Mouse (Mus musculus) brain, embryonic 18.5 days (tissue): ENCODE results near the gene Asic4.

Experiments used
- DNase-seq: peaks from one replicate; pipeline ENCODE4 v3.0.0-alpha.2; 2012; ENCODE audit warnings: low read depth, low spot score

The Asic4 gene

GRCm38 (mm10) chr1:75463652-75464204 is 13.5 kb downstream of the Asic4 start:
- no peak for DNase-seq

GRCm38 (mm10) chr1:75467215-75467927 is 17.1 kb downstream of the Asic4 start:
- DNase-seq, result no peak

DNA sequence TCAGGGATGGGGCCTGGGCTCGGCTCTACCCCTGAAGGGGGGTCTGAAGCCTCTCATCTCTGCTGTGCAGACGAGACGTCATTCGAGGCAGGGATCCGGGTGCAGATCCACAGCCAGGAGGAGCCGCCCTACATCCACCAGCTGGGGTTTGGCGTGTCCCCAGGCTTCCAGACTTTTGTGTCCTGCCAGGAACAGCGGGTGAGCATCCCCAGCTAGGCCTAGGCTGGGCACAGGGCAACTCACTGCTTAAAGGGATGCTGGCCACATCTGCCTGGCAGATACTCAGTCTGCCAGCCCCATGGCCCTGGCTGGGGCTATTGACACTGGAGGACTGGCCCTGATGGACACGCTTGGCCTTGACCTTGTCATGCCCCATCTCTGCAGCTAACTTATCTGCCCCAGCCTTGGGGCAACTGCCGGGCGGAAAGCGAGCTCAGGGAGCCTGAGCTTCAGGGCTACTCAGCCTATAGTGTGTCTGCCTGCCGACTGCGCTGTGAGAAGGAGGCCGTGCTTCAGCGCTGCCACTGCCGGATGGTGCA is 19.1 kb downstream of the Asic4 start:
- no peak for DNase-seq

- no peak for DNase-seq
Observed at GRCm38 (mm10) chr1:75476441-75476840, 26.2 kb downstream of the Asic4 start.

DNA sequence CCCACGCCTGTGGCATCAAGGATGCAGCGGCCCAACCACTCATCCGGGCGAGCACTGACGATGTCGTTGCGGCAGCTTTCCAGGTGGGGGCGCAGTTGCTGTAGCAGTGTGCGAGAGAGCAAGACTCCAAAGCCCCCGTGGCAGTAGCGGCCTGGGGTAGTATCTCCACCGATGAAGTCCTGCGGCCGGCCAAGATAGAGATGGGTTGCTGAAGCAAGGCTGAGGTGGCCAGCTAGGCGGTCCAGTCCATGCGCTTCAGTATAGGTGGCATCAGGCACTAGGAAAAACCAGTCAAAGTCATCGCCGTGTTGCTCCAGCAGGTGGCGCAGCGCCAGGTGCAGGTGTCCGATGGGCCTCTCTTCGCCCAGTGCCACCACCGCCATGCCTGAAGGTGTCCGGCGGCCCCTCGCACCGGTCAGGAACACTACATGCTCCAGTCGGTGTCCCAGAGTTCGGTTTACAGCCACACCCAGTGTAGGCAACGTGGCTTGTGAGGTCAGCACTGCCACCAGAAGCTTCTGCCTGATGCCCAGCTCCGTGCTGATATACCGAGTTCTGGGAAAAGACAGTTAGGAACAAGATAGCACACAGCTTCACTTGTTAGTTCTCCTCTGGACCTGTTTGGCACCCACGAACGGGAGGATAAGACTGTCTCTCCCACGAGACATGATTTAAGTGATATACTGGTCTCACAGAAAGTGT is 27.2 kb downstream of the Asic4 start:
- DNase-seq, result no peak

GRCm38 (mm10) chr1:75477966-75478290 is 27.7 kb downstream of the Asic4 start:
- DNase-seq, result no peak

DNA sequence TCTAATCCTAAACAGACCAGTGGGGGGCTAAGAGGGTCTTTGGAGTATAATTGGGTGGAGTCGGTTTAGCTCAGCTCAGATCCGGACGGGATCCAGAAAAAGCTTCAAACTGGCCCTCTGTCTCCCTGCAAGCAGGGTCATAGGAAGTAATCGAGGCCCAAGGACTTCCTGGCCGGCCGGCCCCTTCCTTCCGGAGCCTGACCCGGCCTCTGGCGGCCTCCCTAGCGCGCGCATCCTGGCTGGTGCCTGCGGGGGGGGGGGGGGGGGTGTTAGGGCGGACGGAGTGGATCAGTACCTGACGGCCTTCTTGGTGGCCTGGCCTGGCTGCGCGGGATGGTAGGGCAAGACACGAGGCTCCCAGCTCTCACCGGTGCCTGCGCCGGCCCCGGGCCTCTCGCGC is 28.3 kb downstream of the Asic4 start:
- no peak for DNase-seq

DNA sequence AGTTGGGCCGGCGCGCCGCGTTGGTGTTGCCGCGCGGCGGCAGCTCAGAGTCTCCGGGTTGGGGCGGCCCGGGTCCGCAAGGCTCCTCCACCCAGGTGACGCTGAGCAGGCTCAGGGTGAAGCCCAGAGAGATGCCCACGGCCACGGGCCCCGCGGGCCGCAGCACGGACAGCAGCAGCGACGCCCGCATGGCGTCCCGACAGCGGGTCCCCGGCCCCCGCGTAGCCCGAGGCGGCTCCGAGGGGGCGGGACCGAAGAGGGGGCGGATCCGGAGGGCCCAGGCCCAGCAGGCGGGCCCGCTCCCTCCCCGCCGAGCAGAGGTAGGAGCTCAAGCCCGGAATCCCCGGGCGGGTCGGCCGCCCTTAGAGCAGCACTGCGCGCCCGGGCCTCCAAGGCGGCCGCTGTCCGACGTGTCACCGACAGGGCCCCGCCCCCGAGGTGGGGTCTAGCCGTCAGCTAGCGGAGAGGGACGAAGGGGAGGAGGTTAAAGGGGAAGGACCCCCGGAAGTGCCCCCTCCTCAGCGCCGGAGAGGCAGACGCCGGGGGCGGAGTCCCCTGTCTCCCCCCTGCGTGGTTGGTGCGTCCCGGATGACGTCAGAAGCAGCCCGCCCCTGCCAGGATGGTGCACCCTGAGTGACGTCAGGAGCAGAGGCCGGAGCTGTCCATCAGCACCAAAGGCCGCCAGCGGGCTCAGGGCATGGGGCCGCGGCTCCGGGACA is 28.8 kb downstream of the Asic4 start, which contains the start of the genes Chpf and Tmem198:
Gene Chpf (minus strand): TSS at position 392 of the 719 bp plus-strand sequence.
Gene Tmem198 (plus strand): TSS at position 617 of the 719 bp plus-strand sequence.
- DNase-seq, result peak; percentile 93

- no peak for DNase-seq
Observed at GRCm38 (mm10) chr1:75479635-75479989, 29.4 kb downstream of the Asic4 start.

DNA sequence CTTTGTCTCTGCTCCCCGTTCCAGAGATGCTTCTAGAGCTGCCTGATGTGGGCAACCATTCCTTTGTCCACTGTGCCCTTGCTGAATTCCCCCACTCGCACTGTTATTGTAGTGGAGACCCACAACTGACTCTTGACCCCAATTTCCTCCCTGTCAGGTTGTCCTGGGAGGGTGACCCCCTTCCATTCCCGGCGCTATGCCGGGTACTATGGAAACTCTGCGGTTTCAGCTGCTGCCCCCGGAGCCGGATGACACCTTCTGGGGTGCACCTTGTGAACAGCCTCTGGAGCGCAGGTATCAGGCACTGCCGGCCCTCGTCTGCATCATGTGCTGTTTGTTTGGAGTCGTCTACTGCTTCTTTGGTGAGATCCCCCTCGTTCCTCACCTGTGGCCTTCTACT is 29.8 kb downstream of the Asic4 start:
- DNase-seq, result no peak

- DNase-seq, result no peak
Observed at GRCm38 (mm10) chr1:75480735-75481134, 30.5 kb downstream of the Asic4 start.

GRCm38 (mm10) chr1:75486561-75486960 is 36.3 kb downstream of the Asic4 start:
- DNase-seq, result no peak

DNA sequence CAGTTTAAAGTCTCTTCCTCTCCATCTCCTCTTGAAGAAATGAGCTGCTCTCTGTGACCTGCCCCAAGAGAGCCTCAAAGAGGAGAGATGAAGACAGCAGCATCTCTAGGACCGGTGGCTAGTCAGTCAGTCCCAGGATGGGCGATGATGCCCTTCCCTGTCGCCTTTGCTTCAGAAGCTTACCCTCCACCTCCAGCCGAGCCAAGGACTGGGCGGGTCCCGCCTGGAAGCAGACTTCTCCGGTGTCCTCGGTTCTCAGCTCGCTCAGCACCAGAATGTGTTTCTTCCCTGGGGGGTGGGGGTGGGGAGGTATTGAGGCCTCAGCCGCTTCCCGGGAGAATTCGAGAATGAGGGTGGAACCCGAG is 36.8 kb downstream of the Asic4 start:
- DNase-seq, result no peak

DNA sequence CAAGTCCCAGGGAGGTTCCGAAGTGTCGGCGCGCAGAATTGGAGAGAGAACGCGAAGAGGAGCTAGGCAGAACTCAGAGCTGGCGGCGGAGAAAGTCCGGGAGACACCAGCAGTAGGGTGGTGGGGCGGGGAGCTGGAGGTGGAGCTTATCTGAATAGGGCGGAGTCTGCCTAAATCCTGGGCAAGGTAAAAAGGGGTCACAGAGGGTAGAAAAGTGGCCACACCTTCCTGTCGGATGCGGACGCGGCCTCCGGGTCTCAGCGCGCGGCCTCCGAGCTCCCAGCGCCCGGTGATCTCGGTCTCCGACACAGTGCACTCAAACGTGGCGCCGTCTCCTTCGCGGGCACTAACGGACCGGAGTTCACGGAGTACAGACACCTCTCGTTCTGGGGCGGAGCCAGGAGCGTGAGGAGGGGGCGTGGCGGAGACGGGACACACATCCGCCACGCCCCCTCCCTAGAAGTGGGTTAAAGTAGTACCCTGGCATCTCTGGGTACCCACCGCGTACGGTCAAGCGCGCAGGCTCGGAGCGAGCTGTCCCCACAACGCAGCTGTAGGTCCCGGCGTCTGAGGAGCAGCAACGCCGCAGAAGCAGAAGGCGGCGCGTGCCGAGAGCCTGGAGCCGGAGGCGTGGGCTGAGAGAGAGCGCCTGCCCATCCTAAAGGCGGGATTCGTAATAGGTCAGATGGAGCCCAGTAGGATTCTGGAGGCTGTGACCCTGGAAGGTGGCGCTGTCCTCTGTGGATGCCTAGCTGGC is 37.3 kb downstream of the Asic4 start:
- DNase-seq, result no peak

GRCm38 (mm10) chr1:75490785-75491551 is 40.7 kb downstream of the Asic4 start:
- DNase-seq, result no peak

GRCm38 (mm10) chr1:75492579-75493170 is 42.4 kb downstream of the Asic4 start:
- no peak for DNase-seq

DNA sequence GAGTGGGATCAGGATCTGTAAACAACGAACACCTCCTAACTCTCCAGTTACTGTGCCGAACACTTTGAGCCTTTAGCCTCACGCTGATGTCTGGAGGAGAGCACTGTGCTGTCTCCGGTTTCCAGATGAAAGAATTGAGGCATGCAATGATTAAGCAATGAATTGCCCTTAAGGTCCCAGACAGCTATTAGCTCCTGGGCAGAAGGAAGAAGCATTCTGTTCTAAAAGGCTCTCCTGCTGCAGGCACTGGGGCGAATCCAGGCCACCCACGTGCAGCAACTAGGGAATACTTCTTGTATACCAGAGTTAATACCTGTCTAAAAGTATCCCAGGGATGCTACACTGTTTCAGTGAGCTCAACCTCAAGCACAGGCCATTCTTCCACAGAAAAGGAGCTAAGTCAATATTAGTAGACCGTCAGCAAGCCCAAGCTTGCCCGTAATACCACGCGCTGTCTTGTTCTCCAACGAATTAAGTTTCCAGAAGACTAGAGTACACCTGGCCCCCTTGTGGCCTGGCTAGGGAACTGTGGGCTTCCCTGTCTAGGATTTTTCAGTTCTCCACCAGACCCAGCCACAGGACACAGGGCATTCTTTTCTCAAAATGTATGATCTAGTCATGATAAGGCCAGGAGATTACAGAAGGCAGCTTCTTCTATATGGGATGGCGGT is 44.8 kb downstream of the Asic4 start:
- no peak for DNase-seq

DNA sequence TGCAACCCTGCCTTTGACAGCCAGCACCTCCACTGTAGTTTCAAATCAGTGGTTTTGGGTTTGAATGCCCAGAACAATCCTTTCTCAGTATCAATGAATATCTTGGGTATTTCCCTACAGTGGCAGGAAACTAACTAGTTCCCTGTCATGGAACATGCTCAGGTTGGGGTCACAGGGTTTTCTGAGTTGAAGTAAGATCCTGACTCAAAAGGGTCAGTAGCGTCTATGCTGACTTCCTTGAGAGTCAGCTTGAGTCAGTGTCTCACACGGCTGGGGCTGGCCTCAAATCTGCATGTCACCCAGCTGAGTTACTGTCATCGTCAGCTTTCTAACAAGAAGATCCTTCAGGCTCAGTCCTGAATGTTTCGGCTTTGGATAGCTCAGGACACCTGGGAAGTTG is 48.7 kb downstream of the Asic4 start:
- no peak for DNase-seq

DNA sequence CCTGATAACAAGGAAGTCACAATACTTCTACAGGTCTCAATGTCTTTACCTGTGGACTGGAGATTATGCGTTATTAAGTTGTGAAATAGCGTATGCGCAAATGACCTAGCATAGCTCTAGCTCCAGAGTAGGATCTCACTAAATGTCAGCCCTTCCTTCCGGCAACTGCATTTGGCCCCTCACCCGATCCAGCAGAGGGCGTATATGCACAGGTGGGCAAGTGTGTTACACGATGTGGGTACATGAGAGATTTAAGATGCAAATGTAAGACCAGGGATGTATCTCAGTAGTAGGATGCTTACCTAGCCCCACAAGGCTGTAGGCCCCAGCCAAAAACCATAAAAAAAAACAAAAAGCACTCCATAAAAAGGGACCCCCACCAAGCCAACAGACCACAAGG is 49.2 kb downstream of the Asic4 start:
- no peak for DNase-seq

DNA sequence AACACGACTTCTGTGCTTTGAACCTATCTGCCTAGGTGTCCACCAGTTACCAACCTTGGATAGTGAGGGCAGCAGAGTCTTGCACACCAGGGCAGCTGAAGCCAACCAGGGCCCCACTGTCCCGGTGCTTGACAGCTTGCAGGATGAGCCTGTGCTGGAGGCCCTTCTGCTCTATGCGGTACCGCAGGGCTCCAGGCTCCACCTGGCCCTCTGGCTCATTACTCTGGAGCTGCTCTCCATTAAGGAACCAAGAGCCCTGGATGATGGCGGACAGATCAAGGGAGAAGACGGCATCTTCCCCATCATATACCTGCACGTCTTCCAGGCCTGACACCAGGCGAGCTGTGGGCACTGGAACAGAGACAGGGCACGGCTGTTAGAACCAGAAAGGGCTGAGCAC is 51.7 kb downstream of the Asic4 start:
- DNase-seq, result no peak
